In genomic region chr5:90591936-90592335, GRCm38 (mm10) we compare ENCODE assay signal across 25 mouse cellular contexts. TPM values are rescaled to one million over a fixed set of nuclear protein-coding genes. Genes with fewer than 3 reads are reported as not detected.
DNase-seq lines count a peak whose midpoint lies in the region; ATAC-seq and TF ChIP-seq lines count a peak whose summit lies in the region.
"Had no signal": no experiment of that assay in that cellular context is flagged by ENCODE, and none has a peak within 500 bp of the region (broad histone marks: within the 10 kb centered on the region; RNA-seq: fewer than 3 reads in every experiment).

No protein-coding gene starts in this region.

- TF ChIP-seq CTCF in MEL (IDR thresholded peaks at IDR 0.05 in 2 of 3, conservative IDR thresholded peaks at IDR 0.05 in 1 of 3; ENCODE audit: control insufficient read depth in 1 of 3, insufficient read depth in 1 of 3, low read depth in 2 of 3, low read length in 3 of 3, poor library complexity in 1 of 3, severe bottlenecking in 1 of 3): no peak

- no peaks in the 10 kb centered on the region for H3K9me3 ChIP-seq in MEL (replicated peaks; ENCODE audit: insufficient read depth, low read length)
- H3K9me3 ChIP-seq: embryonic facial prominence, embryonic 10.5 days; embryonic facial prominence, embryonic 12.5 days; forebrain, embryonic 13.5 days; forebrain, embryonic 15.5 days had no signal

- no peak overlapping the region for H3K9ac ChIP-seq in MEL (ENCODE audit: control insufficient read depth, low read depth, low read length, poor library complexity, severe bottlenecking)
- H3K9ac ChIP-seq: embryonic facial prominence, embryonic 12.5 days; forebrain, embryonic 13.5 days; forebrain, embryonic 15.5 days; forebrain, postnatal 0 days had no signal

- H3K4me3 ChIP-seq in MEL (ENCODE audit: control insufficient read depth in 1 of 2, insufficient read depth in 1 of 2, low read depth in 2 of 2, low read length in 2 of 2): no peak overlapping the region
- H3K4me3 ChIP-seq: embryonic facial prominence, embryonic 10.5 days; embryonic facial prominence, embryonic 12.5 days; forebrain, embryonic 13.5 days; forebrain, embryonic 15.5 days had no signal

- peaks cover 6% of the 10 kb centered on the region; the same call in 1 of the 2 replicates for H3K79me2 ChIP-seq in MEL (ENCODE audit: control insufficient read depth, insufficient read depth, low read length, poor library complexity)

- ATAC-seq in granulocyte monocyte progenitor cell, adult 5-6 weeks (replicated peaks; ENCODE audit: poor library complexity, severe bottlenecking): 0 out of 2 replicates have a peak, but pooled peaks have one; percentile 6
- ATAC-seq: activated CD4-positive, CD25-positive, alpha-beta regulatory T cell, adult 4 months; CD4-positive, CD25-positive, alpha-beta regulatory T cell, adult 4 months; forebrain, embryonic 13.5 days; forebrain, embryonic 15.5 days; forebrain, postnatal 0 days; Patski had no signal

- no peak overlapping the region for H3K27ac ChIP-seq in MEL (ENCODE audit: control insufficient read depth, low read depth, low read length)
- H3K27ac ChIP-seq: embryonic facial prominence, embryonic 10.5 days; embryonic facial prominence, embryonic 12.5 days; forebrain, embryonic 13.5 days; forebrain, embryonic 15.5 days had no signal

- TF ChIP-seq EP300 in MEL (IDR thresholded peaks at IDR 0.05; ENCODE audit: low read depth in 1 of 2, low read length in 2 of 2): no peak

- TF ChIP-seq POLR2A in MEL (IDR thresholded peaks at IDR 0.05; ENCODE audit: control insufficient read depth in 1 of 2, insufficient read depth in 1 of 2, low read depth in 1 of 2, low read length in 2 of 2, poor library complexity in 1 of 2): no peak

- peaks cover 0 to 35% of the 10 kb centered on the region in 2 experiments; a peak in 2 of 4 replicates for H3K36me3 ChIP-seq in MEL (ENCODE audit: control insufficient read depth in 1 of 2, insufficient read depth in 2 of 2, low read length in 2 of 2)
- H3K36me3 ChIP-seq: embryonic facial prominence, embryonic 10.5 days; embryonic facial prominence, embryonic 12.5 days; forebrain, embryonic 15.5 days; G1E had no signal

- peaks cover 13 to 35% of the 10 kb centered on the region in 2 experiments for H3K4me1 ChIP-seq in MEL (ENCODE audit: control insufficient read depth in 1 of 2, insufficient read depth in 2 of 2, low read length in 2 of 2)
- H3K4me1 ChIP-seq: embryonic facial prominence, embryonic 10.5 days; embryonic facial prominence, embryonic 12.5 days; forebrain, embryonic 13.5 days had no signal

- DNase-seq in 3T3-L1 (ENCODE audit: low read depth, low spot score) (peak; percentile 64), MEL (ENCODE audit: low read depth, low spot score) (peak; percentile 58)
- no peak for DNase-seq in kidney, postnatal 25 days
- no peak for DNase-seq in thymus, postnatal 4 days
- DNase-seq: adrenal gland, adult 8-10 months; adrenal gland, postnatal 14 days; adrenal gland, postnatal 36 days; B cell, adult 2 months; cerebellum, adult 11-12 months; cerebellum, adult 2 months; cerebellum, adult 9-10 months; cerebellum, postnatal 25 days; forebrain, postnatal 0 days had no signal

- no peaks in the 10 kb centered on the region for H3K27me3 ChIP-seq in MEL (ENCODE audit: control insufficient read depth in 1 of 2, insufficient read depth in 2 of 2, low read length in 2 of 2)
- H3K27me3 ChIP-seq: CH12.LX; embryonic facial prominence, embryonic 12.5 days; forebrain, embryonic 13.5 days; forebrain, embryonic 15.5 days; Patski had no signal

- TF ChIP-seq RAD21 in MEL (IDR thresholded peaks at IDR 0.05; ENCODE audit: low read depth, low read length): no peak

TF ChIP-seq in MEL, 35 proteins besides CTCF, POLR2A, EP300 and RAD21:
- TF ChIP-seq MAX (IDR thresholded peaks at IDR 0.05; ENCODE audit: low read length) (0 out of 2 replicates have a peak, but pooled peaks have one; percentile 30), POLR2AphosphoS2 (IDR thresholded peaks at IDR 0.05; ENCODE audit: low read length) (no peak), MYB (IDR thresholded peaks at IDR 0.05; ENCODE audit: low read depth, low read length) (no peak)

RNA-seq across cellular contexts. Expression of gene 5830473C10Rik, which starts 31.0 kb away (rescaled TPM):
- total RNA-seq in MEL (2012; rRNA removed): 4.9 and 5.9 TPM in 2 replicates
- polyA plus RNA-seq in MEL (2012; ENCODE audit: insufficient read depth in 1 of 2, insufficient read length in 2 of 2, low read depth in 1 of 2, low replicate concordance in 2 of 2, missing spikeins in 1 of 2): 1 to 10 TPM in 1 of 2 experiments, not detected in 1; 9.3 TPM
- not detected in 2 replicates for total RNA-seq in granulocyte monocyte progenitor cell, adult 5-6 weeks (2014; fragmentation: Nextera tagmentation)
- 0.47 TPM in 1 of 2 replicates, not detected in the other for total RNA-seq in granulocyte monocyte progenitor cell, adult 5-6 weeks (2017)
- total RNA-seq: adrenal gland, adult 18-20 months; adrenal gland, adult 8-10 months; adrenal gland, postnatal 36 days; G1E had no signal
- polyA plus RNA-seq: activated CD4-positive, CD25-positive, alpha-beta regulatory T cell, adult 4 months; cerebellum, adult 2 months; embryonic facial prominence, embryonic 10.5 days; forebrain, embryonic 11.5 days; forebrain, embryonic 13.5 days; forebrain, embryonic 15.5 days; G1E had no signal

RNA-seq across cellular contexts. Expression of gene Rassf6, which starts 48.5 kb away (rescaled TPM):
- not detected in 2 replicates for total RNA-seq in MEL (2012; rRNA removed)
- polyA plus RNA-seq in MEL (2012; ENCODE audit: insufficient read depth in 1 of 2, insufficient read length in 2 of 2, low read depth in 1 of 2, low replicate concordance in 2 of 2, missing spikeins in 1 of 2): under 1 TPM in 1 of 2 experiments, not detected in 1; 0.39 TPM
- not detected in 2 replicates for total RNA-seq in granulocyte monocyte progenitor cell, adult 5-6 weeks (2014; fragmentation: Nextera tagmentation)
- 0.36 TPM in 1 of 2 replicates, not detected in the other for total RNA-seq in granulocyte monocyte progenitor cell, adult 5-6 weeks (2017)
- total RNA-seq: G1E had no signal
- polyA plus RNA-seq: forebrain, embryonic 13.5 days; G1E had no signal

Comparison
In these comparisons a context has a peak if more than half of its experiments do, and no peak if none do; other contexts are left out.
1. DNase-seq: peak in 3T3-L1 (single experiment) and MEL (single experiment); none in kidney, postnatal 25 days (0 of 2) and thymus, postnatal 4 days (single experiment).